Mouse (Mus musculus) midbrain, postnatal 0 days (tissue): ENCODE data around the gene Slc4a1ap. TPM values are rescaled to one million over a fixed set of nuclear protein-coding genes. Genes with fewer than 3 reads are reported as not detected.

Experiments
- ATAC-seq: fragments of 200-750 bp; cut with Nextera tagmentation; 2 replicates; pipeline ENCODE4 v1.8.0; 2017; ENCODE audit warnings: moderate number of reproducible peaks, mild to moderate bottlenecking, moderate TSS enrichment, moderate library complexity; ENCODE audit not compliant: low FRiP score
- DNase-seq: peaks from one replicate; pipeline ENCODE4 v3.0.0-alpha.2; 2015; ENCODE audit warnings: low spot score
- H3K27ac ChIP-seq: fragments of 300-500 bp; sonication (generic); 2 replicates; pipeline ENCODE4 v1.5.1; 2014; ENCODE audit warnings: low read depth, mild to moderate bottlenecking, low read length, mixed read lengths
- H3K27me3 ChIP-seq: fragments of 300-500 bp; sonication (generic); 2 replicates; pipeline ENCODE4 v1.6.1; 2014; ENCODE audit warnings: low read length, control low read depth, mixed read lengths; ENCODE audit not compliant: insufficient read depth
- H3K36me3 ChIP-seq: fragments of 300-500 bp; sonication (generic); 2 replicates; pipeline ENCODE4 v1.6.1; 2014; ENCODE audit warnings: low read length, control low read depth, mixed read lengths; ENCODE audit not compliant: insufficient read depth
- H3K4me1 ChIP-seq: fragments of 300-500 bp; sonication (generic); 2 replicates; pipeline ENCODE4 v1.6.1; 2014; ENCODE audit warnings: mild to moderate bottlenecking, control low read depth, antibody characterized with exemption, low read length, mixed read lengths; ENCODE audit not compliant: insufficient read depth
- H3K4me2 ChIP-seq: fragments of 300-500 bp; sonication (generic); 2 replicates; pipeline ENCODE4 v1.6.1; 2014; ENCODE audit warnings: low read depth, mild to moderate bottlenecking, low read length, mixed read lengths; ENCODE audit not compliant: poor library complexity, severe bottlenecking
- H3K4me3 ChIP-seq: fragments of 300-500 bp; sonication (generic); 2 replicates; pipeline ENCODE4 v1.5.1; 2014; ENCODE audit warnings: low read depth, mild to moderate bottlenecking, low read length, moderate library complexity
- H3K9ac ChIP-seq: fragments of 300-500 bp; sonication (generic); replicated peaks from 2 replicates; pipeline ENCODE4 v1.6.1; 2014; ENCODE audit warnings: mild to moderate bottlenecking, low read length, moderate library complexity, mixed read lengths; ENCODE audit not compliant: poor library complexity, severe bottlenecking
- H3K9me3 ChIP-seq: fragments of 300-500 bp; sonication (generic); 2 replicates; pipeline ENCODE4 v1.6.1; 2016; ENCODE audit warnings: low read length, control low read depth
- CTCF ChIP-seq: IDR thresholded peaks from 2 replicates; pipeline ENCODE4 v1.5.1; 2016; ENCODE audit warnings: antibody characterized with exemption, mild to moderate bottlenecking
- WGBS: fragments of 180-500 bp; shearing (Covaris S2); extraction: QIAGEN DNeasy Blood & Tissue Kit; methylation state at CpG from one replicate; pipeline ENCODE4 v1.1.7; 2014; 5-methylcytosine and 5-hydroxymethylcytosine counted together
- polyA plus RNA-seq: library from polyadenylated mRNA; unstranded; fragments of >200 nt; fragmentation: Nextera tagmentation; extraction: Ambion mirVana; gene quantifications from 2 replicates; pipeline ENCODE4 v1.2.1, GENCODE M21; 2015
- total RNA-seq: library from RNA; depleted of rRNA; stranded (reverse); fragments of >200 nt; gene quantifications from 2 replicates; pipeline ENCODE4 v1.2.3, GENCODE M21; 2014; rRNA removed

Gene Slc4a1ap
- total and polyA plus RNA-seq, 2 experiments from 2014 or later: 30.1 to 39.6 TPM

GRCm38 (mm10) chr5:31603766-31604165 lies 77.0 kb downstream of the Slc4a1ap start:
- Histone ChIP-seq H3K27ac (no peak overlapping the region), H3K4me1 (no peaks in the 10 kb centered on the region), H3K36me3 (no peaks in the 10 kb centered on the region), H3K9me3 (no peaks in the 10 kb centered on the region), H3K9ac (no peak overlapping the region), H3K4me2 (no peak overlapping the region), H3K27me3 (no peaks in the 10 kb centered on the region), H3K4me3 (no peak overlapping the region)
- DNase-seq (no peak), ATAC-seq (no peak)
- no peak for TF ChIP-seq CTCF
- 89% methylated on average over 6 of the region's 6 CpGs for WGBS

- TF ChIP-seq CTCF: no peak
- no peaks in the 10 kb centered on the region for H3K27me3 ChIP-seq
- H3K4me3 ChIP-seq: no peak overlapping the region
- WGBS: 48% methylated on average over 3 of the region's 3 CpGs
- ATAC-seq: no peak
- H3K27ac ChIP-seq: no peak overlapping the region
- H3K4me2 ChIP-seq: no peak overlapping the region
- H3K9me3 ChIP-seq: no peaks in the 10 kb centered on the region
- H3K36me3 ChIP-seq: no peaks in the 10 kb centered on the region
- no peak overlapping the region for H3K9ac ChIP-seq
- no peaks in the 10 kb centered on the region for H3K4me1 ChIP-seq
- no peak for DNase-seq
Observed at GRCm38 (mm10) chr5:31606151-31606550, 79.4 kb downstream of the Slc4a1ap start.

Other genes with a start within 250 kb of the Slc4a1ap start
- 28.2 and 45.8 TPM in 2 replicates for gene Ift172, start 235.9 kb upstream of the Slc4a1ap start, total RNA-seq
- 16.5 and 17.7 TPM in 2 replicates for gene Ift172, start 235.9 kb upstream of the Slc4a1ap start, polyA plus RNA-seq
- 155 and 188 TPM in 2 replicates for gene Fndc4, start 230.9 kb upstream of the Slc4a1ap start, total RNA-seq
- 103 and 118 TPM in 2 replicates for gene Fndc4, start 230.9 kb upstream of the Slc4a1ap start, polyA plus RNA-seq
- gene Gckr, start 229.6 kb upstream of the Slc4a1ap start, total RNA-seq: 0.42 and 1.2 TPM in 2 replicates
- 0.85 and 1.0 TPM in 2 replicates for gene Gckr, start 229.6 kb upstream of the Slc4a1ap start, polyA plus RNA-seq
- gene Zfp512, start 74.6 kb upstream of the Slc4a1ap start, total RNA-seq: 74.6 and 99.9 TPM in 2 replicates
- gene Zfp512, start 74.6 kb upstream of the Slc4a1ap start, polyA plus RNA-seq: 93.6 and 94.2 TPM in 2 replicates
- 0.28 TPM in 1 of 2 replicates, not detected in the other for gene 4930548H24Rik, start 41.3 kb upstream of the Slc4a1ap start, total RNA-seq
- not detected in 2 replicates for gene 4930548H24Rik, start 41.3 kb upstream of the Slc4a1ap start, polyA plus RNA-seq
- 35.2 and 37.3 TPM in 2 replicates for gene Gpn1, start 32.3 kb upstream of the Slc4a1ap start, total RNA-seq
- 62.7 and 71.1 TPM in 2 replicates for gene Gpn1, start 32.3 kb upstream of the Slc4a1ap start, polyA plus RNA-seq
- gene Supt7l, start 812 bp downstream of the Slc4a1ap start, total RNA-seq: 25.3 and 25.7 TPM in 2 replicates
- 18.1 and 20.4 TPM in 2 replicates for gene Supt7l, start 812 bp downstream of the Slc4a1ap start, polyA plus RNA-seq
- 79.9 and 114 TPM in 2 replicates for gene Mrpl33, start 69.9 kb downstream of the Slc4a1ap start, total RNA-seq
- 283 and 291 TPM in 2 replicates for gene Mrpl33, start 69.9 kb downstream of the Slc4a1ap start, polyA plus RNA-seq
- 1.6 and 2.2 TPM in 2 replicates for gene Rbks, start 170.6 kb downstream of the Slc4a1ap start, total RNA-seq
- gene Rbks, start 170.6 kb downstream of the Slc4a1ap start, polyA plus RNA-seq: 2.9 and 3.0 TPM in 2 replicates
- gene Babam2, start 170.7 kb downstream of the Slc4a1ap start, total RNA-seq: 30.9 and 35.9 TPM in 2 replicates
- gene Babam2, start 170.7 kb downstream of the Slc4a1ap start, polyA plus RNA-seq: 58.9 and 66.1 TPM in 2 replicates